In the genomic region with DNA sequence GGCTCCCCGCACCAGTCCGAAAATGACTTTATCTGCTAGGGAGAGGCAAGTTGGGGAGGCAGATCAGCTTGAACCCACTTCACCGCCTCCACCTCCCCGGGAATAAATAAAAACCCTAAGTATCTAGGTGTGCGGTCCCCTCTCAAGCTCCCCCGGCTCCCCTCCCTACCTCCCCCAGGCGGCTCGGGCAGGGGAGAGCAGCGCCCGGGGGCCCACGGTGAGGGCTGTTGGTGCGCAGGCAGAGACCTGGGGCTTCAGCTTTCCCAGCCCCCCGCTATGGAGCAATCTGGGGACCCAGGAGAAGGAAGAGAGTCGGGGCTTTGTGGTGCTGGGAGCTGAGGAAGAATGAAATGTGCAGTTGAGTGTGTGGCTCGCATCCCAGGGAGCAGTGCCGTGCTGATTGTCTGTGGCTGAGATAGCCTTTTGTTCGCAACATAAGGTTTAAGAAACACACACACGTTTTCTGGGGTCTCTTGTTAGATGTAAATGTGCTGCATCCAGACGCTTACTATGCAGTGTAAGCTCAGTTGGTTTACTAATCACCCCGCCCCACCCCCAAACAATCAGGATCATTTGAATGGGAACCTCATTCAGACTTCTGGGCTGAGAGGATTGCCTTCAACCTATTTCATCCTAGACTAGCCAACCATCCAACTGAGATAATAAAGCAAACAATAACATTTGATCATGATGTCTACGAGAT, we compare ENCODE assay signal across 8 mouse cellular contexts. TPM values are rescaled to one million over a fixed set of nuclear protein-coding genes. Genes with fewer than 3 reads are reported as not detected.
A peak's percentile ranks its signal among the peaks of the same experiment; 100 is the strongest.
DNase-seq lines count a peak whose midpoint lies in the region; ATAC-seq and TF ChIP-seq lines count a peak whose summit lies in the region.

No protein-coding gene starts in this region.

- no peaks in the 10 kb centered on the region for H3K9me3 ChIP-seq in forebrain, embryonic 13.5 days (replicated peaks)
- H3K9me3 ChIP-seq in hindbrain, postnatal 0 days (ENCODE audit: low read length) = no peaks in the 10 kb centered on the region

- 1% methylated on average over 21 of the region's 21 CpGs for WGBS in forebrain, embryonic 13.5 days
- WGBS in hindbrain, postnatal 0 days = 3% methylated on average over 21 of the region's 21 CpGs
- WGBS in lung, adult 2 months = 13% methylated on average over 21 of the region's 21 CpGs

- H3K27ac ChIP-seq in forebrain, embryonic 13.5 days = peak overlapping the region; percentile 96
- H3K27ac ChIP-seq in hindbrain, postnatal 0 days = peak overlapping the region; percentile 89

- no peak for TF ChIP-seq POLR2A in lung, adult 2 months (IDR thresholded peaks at IDR 0.05; ENCODE audit: borderline replicate concordance, extremely low read depth, low read depth, low read length)

- peak; percentile 44 for ATAC-seq in frontal cortex, adult (ENCODE audit: low TSS enrichment)
- peak; percentile 85 for ATAC-seq in forebrain, embryonic 13.5 days
- peak; percentile 78 for ATAC-seq in hindbrain, postnatal 0 days

- H3K4me1 ChIP-seq in forebrain, embryonic 13.5 days = peaks cover 30% of the 10 kb centered on the region
- H3K4me1 ChIP-seq in hindbrain, postnatal 0 days (ENCODE audit: insufficient read depth, low read length) = no peaks in the 10 kb centered on the region
- peaks cover 2% of the 10 kb centered on the region; the same call in 1 of the 2 replicates for H3K4me1 ChIP-seq in lung, adult 2 months (ENCODE audit: control insufficient read depth, insufficient read depth, low read length)

- H3K4me2 ChIP-seq in forebrain, embryonic 13.5 days = peak overlapping the region; percentile 92
- H3K4me2 ChIP-seq in hindbrain, postnatal 0 days (ENCODE audit: low read depth, low read length) = peak overlapping the region; percentile 93

- 0 out of 2 replicates have a peak, but pooled peaks cover 4% of the 10 kb centered on the region for H3K27me3 ChIP-seq in forebrain, embryonic 13.5 days
- no peaks in the 10 kb centered on the region for H3K27me3 ChIP-seq in hindbrain, postnatal 0 days (ENCODE audit: insufficient read depth, low read length)

- peak overlapping the region; percentile 90 for H3K9ac ChIP-seq in forebrain, embryonic 13.5 days
- H3K9ac ChIP-seq in hindbrain, postnatal 0 days (replicated peaks; ENCODE audit: low read length) = peak overlapping the region; percentile 77

- H3K4me3 ChIP-seq in forebrain, embryonic 13.5 days = peak overlapping the region; percentile 77
- H3K4me3 ChIP-seq in hindbrain, postnatal 0 days (ENCODE audit: low read length) = peak overlapping the region; percentile 82
- H3K4me3 ChIP-seq in lung, adult 2 months (replicated peaks; ENCODE audit: extremely low read depth, low read depth, low read length) = peak overlapping the region; percentile 87

- no peak for DNase-seq in frontal cortex, adult 2 months (ENCODE audit: extremely low spot score in 1 of 2, low spot score in 1 of 2)
- DNase-seq in adrenal gland, adult 18-20 months (ENCODE audit: low spot score in 2 of 2) = peak; percentile 46 to 58
- DNase-seq in hindbrain, postnatal 0 days (ENCODE audit: low spot score) = peak; percentile 60
- peak; percentile 58 for DNase-seq in lung, adult 2 months
- DNase-seq in retina, postnatal 1 day = peak; percentile 79
- no peak for DNase-seq in thymus, postnatal 14 days

- H3K36me3 ChIP-seq in forebrain, embryonic 13.5 days (ENCODE audit: poor library complexity, severe bottlenecking) = no peaks in the 10 kb centered on the region
- H3K36me3 ChIP-seq in hindbrain, postnatal 0 days (ENCODE audit: insufficient read depth, low read length) = no peaks in the 10 kb centered on the region

- peak; percentile 39; the same call in 1 of the 2 replicates for TF ChIP-seq CTCF in hindbrain, postnatal 0 days (IDR thresholded peaks at IDR 0.05; ENCODE audit: low read depth)
- no peak for TF ChIP-seq CTCF in lung, adult 2 months (IDR thresholded peaks at IDR 0.05; ENCODE audit: insufficient read depth, low read length)

RNA-seq across cellular contexts. Expression of a gene that starts 0.9 kb away (rescaled TPM):
- 1.1 and 2.0 TPM in 2 replicates for polyA plus RNA-seq in frontal cortex, adult 2 months (2012; rRNA removed)
- total RNA-seq in adrenal gland, adult 18-20 months (2021) = 1 to 10 TPM; 2.6 to 3.7 TPM
- polyA plus RNA-seq in forebrain, embryonic 13.5 days (2015; fragmentation: Nextera tagmentation; extraction: Ambion mirVana) = 11.3 and 12.0 TPM in 2 replicates
- 5.5 and 7.1 TPM in 2 replicates for total RNA-seq in hindbrain, postnatal 0 days (2014; rRNA removed)
- 8.0 and 11.0 TPM in 2 replicates for polyA plus RNA-seq in hindbrain, postnatal 0 days (2015; fragmentation: Nextera tagmentation; extraction: Ambion mirVana)
- 3.6 TPM in 2 replicates for polyA plus RNA-seq in lung, adult 2 months (2012; rRNA removed)

Comparison
In these comparisons a context has a peak if more than half of its experiments do, and no peak if none do; other contexts are left out.
1. DNase-seq: peak in adrenal gland, adult 18-20 months (2 of 2), hindbrain, postnatal 0 days (single experiment), lung, adult 2 months (single experiment) and retina, postnatal 1 day (single experiment); none in frontal cortex, adult 2 months (0 of 2) and thymus, postnatal 14 days (single experiment).
2. Peak in every context shown above with its lines, with median percentiles within 50 percentile points of each other: ATAC-seq and H3K4me3 ChIP-seq.